Mouse (Mus musculus) layer of hippocampus, adult 18-20 months (tissue): ENCODE measurements around the gene Kansl1. TPM values are rescaled to one million over a fixed set of nuclear protein-coding genes. Genes with fewer than 3 reads are reported as not detected.
A peak's percentile ranks its signal among the peaks of the same experiment; 100 is the strongest.
"Not testable (repeated sequence)": the region's sequence is repeated elsewhere in the genome, so short reads cannot be mapped to it uniquely, and the experiment has no call there.

Source experiments
- DNase-seq, 2 experiments: peaks; one replicate each; pipeline ENCODE4 v3.0.0; 2022; ENCODE audit warnings: low spot score in 2 of 2
- long read RNA-seq: library from polyadenylated mRNA; stranded (forward); transcript quantifications from one replicate; pipeline ENCODE4 v2.0.0, GENCODE M21; 2021
- total RNA-seq, 2 experiments: library from RNA; stranded (reverse); gene quantifications; 2 replicates each; pipeline ENCODE4 v1.2.3; 2021

The Kansl1 gene
- 10 to 100 TPM; 71.2 to 72.1 TPM for total RNA-seq
- long read RNA-seq, full-length matches to known transcripts = 12 of 55 reads
- long read RNA-seq, partial matches to known transcripts = 16 of 55 reads
- long read RNA-seq, other reads (novel, unspliced or antisense) = 27 of 55 reads

- DNase-seq = no peak
Observed at GRCm38 (mm10) chr11:104468751-104469268, at the start of gene Kansl1. Gene Kansl1, minus strand, starts transcription at chr11:104468861.

DNA sequence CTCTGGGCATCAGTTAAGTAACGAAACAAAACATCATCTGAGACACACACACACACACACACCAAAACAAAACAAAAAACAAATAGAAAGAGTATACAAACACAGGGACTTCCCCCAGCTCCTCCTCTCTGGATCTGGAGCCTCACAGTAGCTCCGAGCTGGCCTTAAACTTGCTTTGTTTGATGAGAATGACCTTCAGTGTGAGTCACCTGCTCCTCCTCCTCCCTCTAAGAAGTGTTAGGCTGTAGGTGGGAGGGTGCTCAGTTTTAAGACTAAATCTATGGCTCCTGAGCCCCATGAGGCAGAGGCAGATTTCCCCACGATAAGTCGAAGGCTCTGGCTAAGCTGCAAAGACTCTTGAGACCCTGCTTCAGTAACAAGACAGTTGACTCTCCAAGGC is 43.8 kb upstream of the Kansl1 start:
- no peak for DNase-seq

DNA sequence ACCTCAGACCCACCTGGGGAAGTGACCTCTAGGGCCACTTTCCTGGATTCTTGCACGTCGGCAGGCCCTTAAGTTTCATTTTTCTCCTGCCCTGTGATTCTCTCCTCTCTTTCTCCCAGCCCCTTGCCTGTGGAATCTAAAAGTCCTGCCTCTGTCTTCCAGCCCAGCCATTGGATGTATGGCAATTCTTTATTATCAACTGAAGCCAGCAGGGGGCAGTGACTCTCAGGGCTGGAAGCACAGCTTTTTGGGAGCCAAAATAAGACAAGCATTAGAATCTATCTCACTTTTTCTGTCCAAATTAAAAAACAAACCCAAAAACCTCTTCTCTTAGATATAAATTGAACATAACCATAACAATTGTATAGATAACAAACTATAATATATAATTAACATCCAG is 41.9 kb upstream of the Kansl1 start:
- DNase-seq = peak in 1 of 2 experiments; percentile 22

DNA sequence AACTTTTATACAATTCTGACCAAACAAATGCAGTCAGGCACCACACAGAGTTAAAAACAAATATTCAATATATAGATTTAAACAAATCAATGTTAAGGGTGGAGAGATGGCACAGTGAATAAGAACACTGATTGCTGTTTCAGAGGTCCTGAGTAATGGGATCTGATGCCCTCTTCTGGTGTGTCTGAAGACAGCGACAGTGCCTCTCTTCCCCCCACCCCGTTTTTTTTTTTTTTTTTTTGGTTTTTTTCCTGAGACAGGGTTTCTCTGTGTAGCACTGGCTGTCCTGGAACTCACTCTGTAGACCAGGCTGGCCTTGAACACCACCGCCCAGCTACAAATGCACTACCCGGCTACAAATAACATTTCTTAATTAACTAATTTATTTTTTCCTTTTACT is 39.8 kb upstream of the Kansl1 start:
- no peak for DNase-seq

- DNase-seq = no peak
Observed at GRCm38 (mm10) chr11:104488292-104488691, 19.6 kb upstream of the Kansl1 start.

DNA sequence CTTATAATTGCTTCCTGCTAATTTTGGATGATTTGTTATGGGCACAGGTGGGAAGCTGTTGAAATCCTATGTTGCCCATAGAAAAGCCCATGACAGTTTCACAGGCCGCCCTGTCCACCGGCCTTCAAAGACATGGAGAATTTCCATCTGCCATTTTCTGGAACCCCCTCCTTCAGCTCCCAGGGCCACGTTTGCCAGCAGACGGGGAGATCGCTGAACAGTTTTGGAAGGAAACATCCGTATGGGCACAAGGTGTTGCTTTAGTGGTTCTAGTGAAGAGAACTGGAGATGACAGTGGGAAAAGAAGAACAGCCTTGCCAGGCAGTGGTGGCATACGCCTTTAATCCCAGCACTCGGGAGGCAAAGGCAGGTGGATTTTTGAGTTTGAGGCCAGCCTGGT is 13.3 kb upstream of the Kansl1 start:
- DNase-seq = no peak

DNA sequence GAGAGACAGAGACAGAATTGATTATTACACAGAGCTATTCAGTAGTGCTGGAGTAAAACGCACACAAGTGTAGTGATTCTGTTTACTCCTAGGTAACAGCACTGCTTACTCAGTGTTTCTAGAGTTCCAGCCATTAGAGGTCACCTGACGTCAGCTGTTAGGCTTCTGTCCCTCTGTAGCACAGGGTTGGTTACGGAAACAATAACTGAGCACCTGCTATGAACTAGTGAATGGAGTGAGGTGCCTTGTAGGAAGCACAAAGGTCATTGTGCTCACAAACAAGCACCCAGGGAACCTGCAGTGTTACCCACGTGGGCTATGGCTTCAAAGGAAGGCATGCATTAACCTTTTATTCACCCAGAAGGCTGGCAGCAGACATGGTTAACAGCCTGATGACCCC is 10.8 kb upstream of the Kansl1 start:
- no peak for DNase-seq

GRCm38 (mm10) chr11:104469371-104469835 is 742 bp upstream of the Kansl1 start:
- peak; percentile 83 to 93 for DNase-seq

DNA sequence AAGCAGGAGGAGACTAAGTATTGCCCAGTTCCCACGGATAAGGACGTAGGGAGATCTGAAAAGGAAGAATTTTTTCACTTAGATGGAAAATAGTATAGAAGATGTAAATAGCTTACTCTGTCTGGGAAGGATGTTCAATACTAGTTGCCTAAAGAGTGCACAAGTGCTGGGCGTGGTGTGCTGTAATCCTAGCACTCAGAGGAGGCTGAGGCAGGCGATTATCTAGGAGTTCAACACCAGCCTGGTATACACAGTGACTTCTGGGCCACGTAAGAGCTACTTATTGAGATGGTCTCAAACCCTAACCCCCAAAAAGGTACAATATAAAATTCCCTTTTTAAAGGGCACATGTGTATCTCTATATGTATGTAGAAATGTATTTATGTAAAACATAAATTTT is 963 bp downstream of the Kansl1 start:
- DNase-seq = no peak

GRCm38 (mm10) chr11:104461551-104461950 is 7.1 kb downstream of the Kansl1 start:
- peak in 1 of 2 experiments; percentile 81 for DNase-seq

DNA sequence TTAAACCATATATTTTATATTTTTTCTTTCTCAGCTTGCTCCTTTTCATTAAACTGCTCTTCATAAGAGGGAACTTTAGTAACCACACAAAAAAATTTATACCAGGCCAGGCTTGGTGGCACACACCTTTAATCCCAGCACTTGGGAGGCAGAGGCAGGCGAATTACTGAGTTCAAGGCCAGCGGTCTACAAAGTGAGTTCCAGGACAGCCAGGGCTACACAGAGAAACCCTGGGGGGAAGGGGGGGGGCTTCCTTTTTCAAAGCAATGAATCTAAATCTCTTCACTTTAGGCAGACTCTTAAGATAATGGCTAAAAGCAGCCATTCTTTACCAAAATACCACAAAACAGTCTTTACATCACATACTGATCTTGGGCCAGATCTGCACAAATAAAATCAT is 9.0 kb downstream of the Kansl1 start:
- no peak for DNase-seq

DNA sequence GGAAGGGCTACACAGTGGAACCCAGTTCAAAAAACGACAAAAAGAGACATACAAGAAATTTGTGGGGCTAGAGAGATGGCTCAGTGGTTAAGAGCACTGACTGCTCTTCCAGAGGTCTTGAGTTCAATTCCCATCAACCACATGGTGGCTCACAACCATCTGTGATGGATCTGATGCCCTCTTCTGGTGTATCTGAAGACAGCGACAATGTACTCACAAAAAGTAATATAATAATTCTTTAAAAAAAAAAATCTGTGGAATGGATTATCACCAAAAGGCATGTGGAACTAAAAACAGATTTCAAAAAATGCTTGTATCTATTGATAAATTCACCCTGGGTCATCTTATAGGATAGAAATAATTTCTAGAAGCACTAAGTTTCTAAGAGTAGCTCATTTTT is 10.2 kb downstream of the Kansl1 start:
- DNase-seq = no peak

DNA sequence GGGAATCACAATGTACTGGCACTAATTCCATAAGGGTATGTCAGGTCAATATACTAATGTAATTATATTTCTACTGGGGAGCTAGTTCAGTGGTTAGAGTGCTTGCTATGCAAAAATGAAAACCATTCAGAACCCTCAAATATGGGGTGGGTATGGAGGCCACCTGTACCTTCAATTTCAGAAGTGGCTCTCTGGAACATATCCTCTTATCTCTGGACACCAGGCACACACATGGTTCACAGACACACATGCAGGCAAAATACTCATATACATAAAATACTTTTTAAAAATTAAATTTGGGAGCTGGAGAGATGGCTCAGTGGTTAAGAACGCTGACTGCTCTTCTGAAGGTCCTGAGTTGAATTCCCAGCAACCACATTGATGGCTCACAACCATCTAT is 16.0 kb downstream of the Kansl1 start:
- DNase-seq = no peak

- no peak for DNase-seq
Observed at GRCm38 (mm10) chr11:104451239-104451638, 17.4 kb downstream of the Kansl1 start.

DNA sequence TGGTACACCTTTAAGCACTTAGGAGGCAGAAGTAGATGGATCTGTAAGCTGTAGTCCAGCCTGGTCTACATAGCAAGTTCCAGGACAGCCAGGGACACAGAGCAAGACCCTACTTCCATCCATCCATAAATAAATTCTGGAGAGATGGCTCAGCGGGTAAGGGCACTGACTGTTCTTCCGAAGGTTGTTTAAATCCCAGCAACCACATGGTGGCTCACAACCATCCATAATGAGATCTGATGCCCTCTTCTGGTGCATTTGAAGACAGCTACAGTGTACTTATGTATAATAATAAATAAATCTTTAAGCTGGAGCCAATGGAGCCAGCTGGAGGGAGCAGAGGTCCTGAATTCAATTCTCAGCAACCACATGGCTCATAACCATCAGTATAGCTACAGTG is 20.2 kb downstream of the Kansl1 start:
- DNase-seq = not testable (repeated sequence)

- DNase-seq = no peak
Observed at GRCm38 (mm10) chr11:104445538-104445937, 23.1 kb downstream of the Kansl1 start.

GRCm38 (mm10) chr11:104445044-104445443 is 23.6 kb downstream of the Kansl1 start:
- DNase-seq = no peak

DNA sequence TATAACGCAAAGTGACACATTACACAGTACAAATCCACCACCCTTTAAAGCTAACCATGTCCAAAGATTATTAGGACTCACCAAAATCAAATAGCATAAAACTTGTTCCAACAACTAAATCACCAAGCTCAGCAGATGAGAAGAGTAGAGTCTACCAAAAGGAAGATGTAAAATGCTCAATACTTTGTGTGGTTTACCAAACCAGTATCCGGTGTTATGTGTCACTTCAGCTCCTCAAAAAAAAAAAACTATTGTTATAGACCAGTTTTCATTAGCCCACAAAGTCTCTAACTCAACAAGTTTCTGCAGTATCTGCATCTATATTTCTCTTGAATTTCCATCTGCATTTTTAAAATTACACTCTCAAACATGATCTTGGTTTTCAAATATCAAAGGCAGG is 25.3 kb downstream of the Kansl1 start:
- no peak for DNase-seq

DNA sequence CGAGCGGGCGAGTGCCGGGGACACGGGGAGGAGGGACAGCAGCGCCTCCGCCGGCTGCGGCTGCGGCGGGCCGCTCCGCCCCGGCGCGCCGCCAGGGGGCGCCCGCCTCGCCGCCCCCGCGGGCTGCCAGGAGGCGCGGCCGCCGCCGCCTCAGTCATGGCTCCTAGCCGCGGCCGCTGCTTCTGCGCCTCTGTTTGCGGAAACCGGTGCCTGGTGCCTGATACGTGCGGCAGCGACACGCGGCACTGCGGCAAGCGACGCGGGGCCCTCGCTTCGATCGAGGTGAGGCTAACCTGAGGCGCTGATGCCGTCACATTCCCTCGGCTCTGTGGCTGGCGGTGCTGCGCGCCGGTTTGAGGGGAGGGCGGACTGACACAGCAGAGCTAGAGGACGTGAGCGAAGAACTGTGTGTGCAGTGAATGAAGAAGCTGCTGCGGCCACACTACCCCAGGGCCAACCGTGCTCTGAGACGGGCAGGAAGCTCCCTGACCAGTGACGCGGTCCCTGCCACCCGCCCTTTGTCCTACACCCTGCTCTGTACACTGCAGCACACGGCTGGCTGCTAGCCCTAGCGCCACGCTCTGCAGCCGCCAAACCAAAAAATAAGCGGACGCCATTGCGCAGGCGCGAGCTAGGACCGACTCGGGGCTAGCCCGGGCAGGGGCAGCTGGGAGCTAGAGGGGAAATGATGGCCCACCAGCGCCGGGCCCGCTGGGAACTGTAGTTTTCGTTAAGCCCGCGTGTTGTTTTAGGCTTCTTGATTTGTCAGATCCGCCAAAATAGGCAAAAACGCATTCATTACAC is 26.1 kb downstream of the Kansl1 start:
- peak; percentile 88 to 92 for DNase-seq

DNA sequence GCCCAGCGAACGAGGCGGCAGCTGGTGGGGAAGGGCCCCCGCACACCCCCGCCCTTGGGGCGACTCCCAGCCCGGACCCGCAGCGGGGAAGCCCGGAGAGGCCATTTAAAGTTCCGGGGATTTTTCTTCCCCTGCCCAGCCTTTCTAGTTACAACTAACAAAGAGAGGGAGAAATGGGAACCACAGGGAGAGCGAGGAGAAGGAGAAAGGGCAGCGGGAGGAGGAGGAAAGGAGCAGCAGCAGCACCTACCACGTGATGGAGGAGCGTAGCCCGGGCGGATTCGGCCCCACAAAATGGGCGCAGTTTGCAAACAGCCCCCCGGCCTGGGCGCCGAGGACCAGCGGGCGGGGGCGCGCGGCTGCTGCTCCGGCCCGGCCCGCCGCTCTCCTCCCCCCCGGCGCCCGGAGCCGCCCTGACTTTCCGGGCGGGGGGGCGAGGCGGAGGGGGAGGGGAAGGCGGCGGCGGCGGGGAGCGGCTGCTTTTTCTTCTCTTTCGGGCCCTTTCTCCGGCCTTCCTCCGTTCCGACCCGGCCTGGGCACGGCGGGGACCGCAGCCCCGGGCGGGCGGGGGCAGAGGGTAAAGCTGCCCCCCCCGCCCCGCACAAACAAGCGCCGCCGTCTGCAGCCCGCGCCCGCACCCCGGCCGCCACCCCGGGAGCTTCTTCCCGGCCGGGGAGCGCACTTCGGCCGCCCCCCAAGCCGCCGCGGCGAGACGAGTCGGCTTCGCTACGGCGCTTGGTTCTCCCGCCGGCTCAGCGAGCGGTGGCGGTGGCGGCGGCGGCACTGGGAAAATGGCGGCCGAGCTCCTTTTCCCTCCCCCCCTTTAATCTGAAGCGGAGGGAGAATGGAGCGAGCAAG is 27.0 kb downstream of the Kansl1 start:
- DNase-seq = peak; percentile 68 to 77
